Mouse (Mus musculus) lung, postnatal 14 days (tissue): ENCODE results near the gene Slc37a1.

Source experiments
- DNase-seq: peaks from one replicate; pipeline ENCODE4 v3.0.0; 2021

The Slc37a1 gene

GRCm38 (mm10) chr17:31295215-31295891, 8.8 kb downstream of the Slc37a1 start:
- DNase-seq, result peak; percentile 68

DNA sequence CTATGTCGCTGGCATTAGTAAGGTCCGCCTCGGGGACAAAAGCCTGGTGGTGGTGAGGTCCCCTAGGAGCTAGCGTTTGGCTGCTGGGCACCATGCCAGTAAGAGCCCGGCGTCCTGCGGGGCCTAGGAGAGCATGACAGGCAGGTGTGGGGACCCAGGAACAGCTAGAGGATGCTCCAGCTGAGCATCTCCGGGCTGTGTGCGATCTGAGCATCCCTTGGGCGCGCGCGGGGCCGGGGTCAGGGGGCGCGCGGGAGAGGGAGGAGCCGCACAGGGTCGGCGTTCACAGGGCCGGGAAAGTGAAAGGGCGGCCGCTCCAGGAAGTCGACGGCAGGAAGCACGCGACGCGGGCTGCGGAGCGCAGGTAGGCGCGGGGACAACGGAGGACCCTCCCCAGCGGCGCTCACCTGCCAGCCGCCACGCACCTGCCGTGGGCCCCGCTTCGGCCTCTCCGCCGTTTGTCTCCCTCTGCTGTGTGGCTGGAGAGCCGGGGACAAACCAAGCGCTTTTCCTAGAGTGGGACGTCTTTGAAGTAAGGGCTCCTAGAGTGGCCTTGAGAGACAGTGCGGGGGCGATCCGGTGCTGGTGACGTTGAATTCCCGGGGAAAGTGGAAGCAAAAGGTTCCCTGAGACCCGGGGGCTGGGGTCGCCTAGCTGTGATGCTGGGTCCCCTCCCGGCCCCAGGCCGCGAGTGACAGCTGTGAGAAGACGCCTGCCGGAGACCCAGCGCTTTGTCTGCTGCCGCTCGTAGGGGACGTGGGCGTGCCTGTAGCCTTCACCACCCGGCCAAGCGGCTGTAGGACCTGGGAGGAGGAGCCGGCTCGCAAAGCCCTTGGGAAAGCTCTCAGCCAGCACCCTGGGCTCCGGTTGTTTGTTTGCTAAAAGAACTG, 9.5 kb downstream of the Slc37a1 start:
- DNase-seq, result peak; percentile 89

DNA sequence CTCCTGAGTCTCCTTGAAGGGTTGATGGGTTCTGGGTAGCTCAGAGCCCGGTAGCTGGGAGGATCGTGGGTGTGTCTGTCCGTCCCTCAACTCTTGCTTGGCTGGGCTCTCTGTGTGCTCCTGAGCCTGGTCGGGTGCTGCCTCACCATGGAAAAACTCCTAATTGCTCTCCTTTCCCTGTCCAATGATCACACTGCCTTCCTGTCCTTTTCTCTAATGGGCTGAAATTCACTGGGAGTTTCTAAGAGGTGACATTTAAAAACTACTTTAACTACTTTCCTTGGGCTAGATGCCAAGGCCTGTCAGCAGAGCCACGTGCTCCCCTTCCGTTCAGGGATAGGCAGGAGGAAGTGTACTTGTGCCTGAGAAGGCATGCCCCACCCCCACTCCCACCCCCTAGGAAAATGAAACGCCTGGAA, 10.9 kb downstream of the Slc37a1 start:
- DNase-seq, result peak; percentile 75

DNA sequence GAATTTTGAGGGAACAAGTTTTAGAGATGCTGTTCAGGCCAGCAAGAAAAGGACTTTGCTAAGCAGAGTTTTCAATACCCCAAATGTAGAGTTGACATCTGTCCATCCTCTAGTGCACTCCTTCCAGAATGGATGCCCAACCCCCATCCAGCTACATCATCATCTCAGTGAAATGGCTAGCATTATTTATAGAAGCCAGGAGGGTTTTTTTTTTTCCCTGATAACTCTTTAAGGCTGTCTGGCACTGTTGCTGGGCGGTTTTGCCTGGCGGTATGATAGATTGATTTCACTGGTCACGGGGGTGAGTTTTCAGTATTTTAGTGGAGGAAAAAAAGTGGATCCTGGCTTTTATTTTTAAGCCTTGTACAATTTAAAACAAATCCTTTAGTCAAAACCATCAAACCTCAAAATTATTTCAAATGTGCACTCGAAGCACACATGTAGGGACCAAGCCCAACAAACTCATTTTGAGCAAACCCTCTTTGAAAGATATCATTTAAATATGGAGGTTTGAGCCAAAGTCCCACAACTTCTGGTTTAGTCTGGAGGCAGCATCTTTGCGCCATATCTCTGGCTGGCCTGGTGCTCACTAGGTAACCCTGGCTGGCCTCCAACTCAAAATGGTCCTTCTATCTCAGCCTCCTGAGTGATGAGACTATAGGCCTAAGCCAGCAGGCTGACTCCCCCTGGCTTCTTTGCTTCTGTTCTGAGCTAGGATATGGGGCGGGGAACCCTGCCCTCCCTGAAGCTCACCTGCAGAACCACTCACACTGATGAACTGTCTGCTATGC, 12.0 kb downstream of the Slc37a1 start:
- DNase-seq, result no peak

GRCm38 (mm10) chr17:31299981-31300380, 13.4 kb downstream of the Slc37a1 start:
- no peak for DNase-seq

- DNase-seq, result no peak
Measured at GRCm38 (mm10) chr17:31300736-31301135, 14.1 kb downstream of the Slc37a1 start.

DNA sequence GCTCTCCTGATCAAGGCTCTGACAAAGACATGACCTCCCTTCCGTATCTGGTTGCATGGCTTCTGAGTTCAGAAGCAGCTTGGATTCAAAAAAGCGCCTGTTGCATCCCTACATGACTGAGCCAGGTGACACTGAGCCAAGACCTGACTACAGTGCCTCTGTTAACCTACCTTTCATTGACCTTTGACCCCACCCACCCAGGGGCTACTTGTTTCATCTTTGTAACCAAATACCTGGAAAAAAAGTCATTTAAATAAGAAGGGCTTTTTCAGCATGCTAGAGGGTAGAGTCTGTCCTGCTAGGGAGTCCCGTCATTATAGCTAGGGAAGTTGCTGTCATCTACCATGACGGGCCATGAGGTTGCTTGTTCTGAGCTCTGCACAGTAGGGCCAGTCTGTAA, 16.8 kb downstream of the Slc37a1 start:
- no peak for DNase-seq

- DNase-seq, result peak; percentile 67
Measured at GRCm38 (mm10) chr17:31304895-31305775, 18.5 kb downstream of the Slc37a1 start.

- no peak for DNase-seq
Measured at GRCm38 (mm10) chr17:31305776-31306120, 19.2 kb downstream of the Slc37a1 start.

GRCm38 (mm10) chr17:31307756-31308155, 21.2 kb downstream of the Slc37a1 start:
- DNase-seq, result no peak

DNA sequence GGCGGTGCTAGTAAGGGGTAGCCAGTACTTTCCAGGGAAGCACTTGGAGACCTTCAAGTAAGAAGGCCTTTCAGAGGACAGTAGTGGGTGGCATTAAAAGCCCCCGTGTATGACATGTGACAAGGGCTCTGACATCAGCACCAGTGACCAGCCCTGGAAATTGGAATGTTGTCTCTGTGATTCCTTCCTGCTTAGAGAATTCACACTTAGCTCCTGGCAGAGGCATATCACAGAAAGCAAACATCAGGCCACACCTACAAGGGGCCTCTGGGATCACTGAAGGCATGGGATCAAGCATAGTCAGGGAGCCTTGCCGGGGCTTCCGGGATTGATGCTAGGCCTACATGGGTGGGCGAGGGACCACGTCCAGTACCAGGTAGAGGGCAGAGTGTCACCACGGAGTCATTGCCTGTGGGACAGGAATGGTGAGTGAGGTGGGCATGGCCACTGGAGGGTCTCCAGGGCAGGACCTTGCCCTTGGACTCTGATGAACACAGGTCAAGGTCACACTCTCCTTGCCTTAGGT, 21.8 kb downstream of the Slc37a1 start:
- DNase-seq, result no peak

DNA sequence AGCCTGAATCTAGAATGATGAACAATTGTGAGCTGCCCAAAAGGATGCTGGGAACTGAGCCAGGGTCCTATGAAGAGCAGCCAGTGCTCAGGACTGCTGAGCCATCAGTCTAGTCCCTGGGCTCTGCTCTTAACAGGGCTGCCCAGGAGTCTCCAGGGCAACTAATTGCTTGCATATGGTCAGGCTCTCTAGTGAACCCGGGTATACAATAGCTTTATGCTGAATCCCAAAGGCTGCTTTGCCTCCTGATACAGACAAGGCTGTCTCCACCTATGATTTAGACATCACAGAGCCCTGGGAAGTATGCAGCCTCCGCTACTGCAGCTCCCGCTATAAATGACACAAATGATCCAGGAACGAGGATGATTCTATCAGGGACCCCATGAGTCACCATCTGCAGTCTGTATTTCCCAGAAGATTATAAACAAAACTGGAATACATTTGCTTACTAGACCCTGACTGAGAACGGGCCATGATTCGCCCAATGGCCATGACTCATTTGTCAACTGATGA, 22.7 kb downstream of the Slc37a1 start:
- no peak for DNase-seq

DNA sequence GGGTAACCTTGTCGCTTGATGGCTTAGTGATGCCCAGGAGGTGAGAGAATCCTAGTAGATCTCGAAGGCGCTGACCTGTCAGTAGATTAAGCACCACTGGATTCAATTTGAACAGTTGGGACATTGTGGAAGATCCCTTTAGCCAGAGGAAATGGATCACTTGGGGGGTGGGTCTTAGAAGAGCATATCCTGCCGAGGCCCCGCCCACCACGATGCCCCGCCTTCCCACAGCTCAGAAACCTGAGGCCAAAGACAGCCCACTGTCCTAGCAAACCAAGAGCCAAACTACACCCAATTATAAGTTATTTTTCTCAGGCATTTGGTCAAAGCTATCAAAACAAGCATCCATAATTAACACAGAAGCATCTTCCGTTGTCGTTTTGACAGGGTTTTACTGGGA, 24.5 kb downstream of the Slc37a1 start:
- DNase-seq, result no peak

DNA sequence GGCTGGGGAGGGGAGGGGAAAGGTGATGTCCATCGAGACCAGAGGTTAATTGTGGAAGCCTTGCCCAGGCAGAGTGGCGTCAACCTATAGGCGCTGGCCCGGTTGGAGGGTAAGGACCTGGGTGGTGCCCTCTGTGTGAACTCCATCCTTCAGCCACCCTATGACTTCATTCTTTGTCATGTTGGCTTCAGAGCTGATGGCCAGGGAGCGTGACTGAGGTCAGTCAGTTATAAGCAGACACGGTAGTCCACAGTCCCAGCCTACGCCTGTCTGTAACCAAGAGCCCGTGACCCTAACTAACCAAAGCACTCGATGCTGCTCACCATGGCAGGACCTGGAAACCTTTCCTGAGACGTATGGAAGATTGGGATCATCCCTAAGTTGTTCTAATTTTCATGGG, 26.1 kb downstream of the Slc37a1 start:
- no peak for DNase-seq

GRCm38 (mm10) chr17:31315046-31315792, 28.6 kb downstream of the Slc37a1 start:
- no peak for DNase-seq

DNA sequence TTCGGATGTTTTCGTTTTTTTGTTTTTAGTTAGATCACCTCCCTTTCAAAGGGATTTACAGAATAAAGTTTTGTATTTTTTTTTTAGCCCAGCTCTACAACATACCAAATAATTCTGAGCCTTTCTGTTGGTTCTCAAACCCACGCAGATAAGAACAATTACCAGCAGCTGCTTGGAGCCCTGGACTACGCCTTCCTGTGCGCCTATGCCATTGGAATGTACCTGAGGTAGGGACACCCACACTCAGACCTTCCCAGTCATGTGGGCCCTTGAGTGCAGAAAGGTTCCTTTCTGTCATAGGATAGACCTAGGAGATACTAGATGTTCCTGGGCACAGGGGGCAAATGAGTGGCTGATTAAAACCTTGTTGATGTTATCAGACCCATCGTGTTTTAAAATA, 29.4 kb downstream of the Slc37a1 start:
- no peak for DNase-seq

- DNase-seq, result no peak
Measured at GRCm38 (mm10) chr17:31316998-31317397, 30.4 kb downstream of the Slc37a1 start.

GRCm38 (mm10) chr17:31317521-31318272, 31.1 kb downstream of the Slc37a1 start:
- DNase-seq, result no peak

- DNase-seq, result no peak
Measured at GRCm38 (mm10) chr17:31318906-31319767, 32.5 kb downstream of the Slc37a1 start.
